Mouse (Mus musculus): ENCODE measurements around the gene Triobp. TPM values are rescaled to one million over a fixed set of nuclear protein-coding genes. Genes with fewer than 3 reads are reported as not detected.

Triobp gene
- polyA plus RNA-seq, 1 experiment from 2014 or later: 40.0 TPM

DNA sequence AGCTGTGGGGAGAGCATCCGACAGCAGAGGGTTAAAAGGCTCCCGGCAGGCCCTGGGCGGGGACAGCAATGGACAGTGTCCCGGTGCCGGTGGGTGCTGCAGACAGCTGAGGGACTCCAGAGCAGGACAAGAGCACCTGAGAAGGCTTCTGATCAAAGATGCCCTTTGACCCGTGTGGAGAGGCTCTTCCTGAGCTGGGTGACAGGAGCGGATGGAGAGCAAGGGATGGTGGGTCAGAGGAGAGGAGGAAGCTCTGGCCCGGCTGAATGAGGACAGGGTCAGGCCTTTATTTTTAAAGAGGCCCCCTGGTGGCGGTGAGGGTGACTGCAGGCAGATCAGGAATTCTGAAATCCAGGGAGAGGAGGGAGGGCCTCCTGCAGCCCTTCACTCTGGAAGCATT is 4.9 kb upstream of the Triobp start:
- H3K27ac ChIP-seq (replicated peaks): peak overlapping the region; percentile 58; the same call in 1 of the 2 replicates
- peak overlapping the region; percentile 53 for H3K9ac ChIP-seq (replicated peaks)
- peaks cover 43% of the 10 kb centered on the region for H3K36me3 ChIP-seq
- WGBS: 3% methylated on average over 9 of the region's 9 CpGs
- peaks cover 14% of the 10 kb centered on the region for H3K4me1 ChIP-seq
- ATAC-seq (ENCODE audit: low FRiP score, low read depth): peak; percentile 64
- no peaks in the 10 kb centered on the region for H3K9me3 ChIP-seq
- H3K4me3 ChIP-seq: peak overlapping the region; percentile 32
- H3K27me3 ChIP-seq: peaks cover 14% of the 10 kb centered on the region
- peak overlapping the region; percentile 53 for H3K4me2 ChIP-seq (replicated peaks)

DNA sequence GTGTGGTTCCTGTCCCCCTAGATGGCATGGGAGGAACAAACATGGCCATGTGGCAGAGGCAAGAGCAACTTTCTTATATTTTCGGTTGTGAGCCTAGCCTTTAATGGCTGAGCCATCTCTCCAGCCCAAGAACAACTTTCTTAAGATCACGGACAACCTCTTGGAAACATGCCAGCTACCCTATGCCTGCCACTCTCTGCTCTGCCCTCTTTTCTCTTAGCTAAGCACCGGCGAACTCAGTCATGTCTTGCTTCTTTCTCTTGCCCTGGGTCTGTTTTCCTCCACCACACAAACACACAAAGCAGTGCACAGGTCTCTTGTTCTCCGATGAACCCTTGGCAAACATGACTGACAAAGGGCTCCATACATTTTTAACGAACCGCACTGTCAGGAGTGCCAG is 1.3 kb upstream of the Triobp start:
- ATAC-seq (ENCODE audit: low FRiP score, low read depth): no peak
- Histone ChIP-seq H3K36me3 (peaks cover 7% of the 10 kb centered on the region), H3K4me2 (replicated peaks) (no peak overlapping the region), H3K4me3 (no peak overlapping the region), H3K9me3 (no peaks in the 10 kb centered on the region), H3K27ac (replicated peaks) (no peak overlapping the region), H3K9ac (replicated peaks) (no peak overlapping the region), H3K4me1 (peaks cover 28% of the 10 kb centered on the region), H3K27me3 (peaks cover 14% of the 10 kb centered on the region)
- 76% methylated on average over 7 of the region's 7 CpGs for WGBS

DNA sequence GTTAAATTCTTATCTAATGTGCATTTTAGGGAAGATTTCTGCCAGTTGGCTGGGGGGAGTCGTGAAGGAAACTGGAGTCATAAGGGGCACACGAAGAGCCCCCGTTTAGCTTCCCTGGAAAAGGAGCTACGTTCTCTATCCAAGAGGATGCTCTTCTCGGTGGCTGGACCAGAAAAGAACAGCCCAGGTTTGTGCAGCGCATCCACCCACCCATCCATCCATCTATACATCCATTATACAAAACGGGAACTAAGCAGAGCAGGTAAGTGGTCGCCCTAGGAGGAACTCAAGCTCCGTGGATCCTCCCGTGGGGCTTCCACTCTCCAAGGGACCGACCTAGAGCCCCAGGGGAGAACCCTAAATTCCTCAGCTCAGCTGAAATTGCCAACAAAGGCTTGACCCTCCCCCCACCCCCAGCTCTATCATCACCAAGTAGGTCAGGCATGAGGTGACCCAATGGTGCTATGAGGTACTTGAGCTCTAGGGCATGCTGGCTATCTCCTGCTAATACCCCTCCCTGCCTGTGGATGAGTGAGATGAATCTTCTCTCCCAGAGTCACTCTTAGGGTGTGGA is 715 bp downstream of the Triobp start:
- Histone ChIP-seq H3K4me3 (peak overlapping the region; percentile 59), H3K9me3 (no peaks in the 10 kb centered on the region), H3K4me1 (peaks cover 19% of the 10 kb centered on the region), H3K27ac (replicated peaks) (peak overlapping the region; percentile 82), H3K27me3 (peaks cover 14% of the 10 kb centered on the region), H3K36me3 (peaks cover 12% of the 10 kb centered on the region; the same call in 1 of the 2 replicates), H3K4me2 (replicated peaks) (peak overlapping the region; percentile 73), H3K9ac (replicated peaks) (peak overlapping the region; percentile 76)
- WGBS: 0% methylated on average over 11 of the region's 11 CpGs
- 0 out of 2 replicates have a peak, but pooled peaks have one; percentile 16 for ATAC-seq (ENCODE audit: low FRiP score, low read depth)

DNA sequence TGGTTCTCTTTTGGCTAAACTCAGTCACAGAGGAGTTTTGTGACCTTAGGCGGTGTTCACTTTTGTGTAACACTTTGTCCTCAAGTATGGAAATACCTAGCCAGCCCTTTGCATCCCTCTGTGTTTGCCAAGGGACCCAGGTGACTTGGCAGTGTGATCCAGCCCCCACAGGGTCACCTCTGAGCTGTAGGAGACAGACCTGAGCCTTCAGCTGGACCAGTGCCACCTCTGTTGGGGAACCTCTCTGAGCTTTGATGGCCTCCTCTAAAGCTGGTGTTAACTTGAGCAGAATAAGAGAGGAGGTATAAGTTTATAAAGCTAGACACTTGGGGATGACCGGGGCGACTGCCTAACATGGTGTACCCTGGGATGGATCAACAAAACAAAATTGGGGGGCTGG is 1.4 kb downstream of the Triobp start:
- WGBS: 93% methylated on average over 3 of the region's 3 CpGs
- ATAC-seq (ENCODE audit: low FRiP score, low read depth): no peak
- Histone ChIP-seq H3K9me3 (no peaks in the 10 kb centered on the region), H3K27ac (replicated peaks) (no peak overlapping the region), H3K4me1 (peaks cover 18% of the 10 kb centered on the region), H3K36me3 (peaks cover 19% of the 10 kb centered on the region), H3K27me3 (peaks cover 14% of the 10 kb centered on the region), H3K4me3 (peak overlapping the region; percentile 59; the same call in 1 of the 2 replicates), H3K9ac (replicated peaks) (no peak overlapping the region), H3K4me2 (replicated peaks) (peak overlapping the region; percentile 73)

DNA sequence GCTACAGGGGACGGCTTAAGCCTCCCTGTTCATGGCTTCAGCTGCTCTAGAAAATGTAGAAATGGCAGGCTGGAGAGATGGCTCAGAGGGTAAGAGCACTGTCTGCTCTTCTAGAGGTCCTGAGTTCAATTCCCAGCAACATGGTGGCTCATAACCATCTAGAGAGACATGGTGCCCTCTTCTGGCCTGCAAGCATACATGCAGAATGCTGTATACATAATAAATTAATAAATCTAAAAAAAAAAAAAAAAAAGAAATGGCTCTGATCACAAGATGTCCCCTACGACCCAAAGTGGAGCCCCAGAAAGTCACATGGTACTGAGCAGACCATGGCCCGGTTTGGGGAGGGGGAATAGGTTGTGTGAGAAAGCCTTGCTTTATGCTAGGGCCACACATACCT is 8.1 kb downstream of the Triobp start:
- Histone ChIP-seq H3K9ac (replicated peaks) (no peak overlapping the region), H3K27ac (replicated peaks) (no peak overlapping the region), H3K4me2 (replicated peaks) (no peak overlapping the region), H3K9me3 (no peaks in the 10 kb centered on the region), H3K4me3 (no peak overlapping the region), H3K36me3 (peaks cover 49% of the 10 kb centered on the region), H3K4me1 (no peaks in the 10 kb centered on the region), H3K27me3 (no peaks in the 10 kb centered on the region)
- ATAC-seq (ENCODE audit: low FRiP score, low read depth): no peak
- 87% methylated on average over 3 of the region's 3 CpGs for WGBS

DNA sequence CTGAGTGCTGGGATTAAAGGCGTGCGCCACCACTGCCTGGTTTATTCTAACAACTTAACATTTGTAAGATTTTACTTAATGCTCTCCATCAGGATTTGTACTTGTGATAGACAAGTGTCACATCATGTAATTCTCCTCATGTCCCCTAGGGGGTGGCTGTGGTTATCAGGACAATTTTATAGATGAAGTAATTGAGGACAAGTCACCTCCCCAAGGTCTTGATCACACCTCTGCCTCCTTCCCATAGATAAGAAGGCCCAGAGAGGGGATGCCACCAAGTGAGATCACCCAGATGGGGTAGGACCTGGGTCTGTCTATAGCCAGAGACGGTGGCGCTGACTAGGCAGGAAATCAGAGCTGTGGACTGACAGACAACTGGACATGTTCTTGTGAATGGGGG is 8.8 kb downstream of the Triobp start:
- 89% methylated on average over 4 of the region's 4 CpGs for WGBS
- H3K4me3 ChIP-seq: no peak overlapping the region
- H3K9ac ChIP-seq (replicated peaks): no peak overlapping the region
- ATAC-seq (ENCODE audit: low FRiP score, low read depth): no peak
- no peaks in the 10 kb centered on the region for H3K9me3 ChIP-seq
- no peaks in the 10 kb centered on the region for H3K4me1 ChIP-seq
- no peaks in the 10 kb centered on the region for H3K27me3 ChIP-seq
- H3K27ac ChIP-seq (replicated peaks): no peak overlapping the region
- peaks cover 56% of the 10 kb centered on the region for H3K36me3 ChIP-seq
- H3K4me2 ChIP-seq (replicated peaks): no peak overlapping the region

DNA sequence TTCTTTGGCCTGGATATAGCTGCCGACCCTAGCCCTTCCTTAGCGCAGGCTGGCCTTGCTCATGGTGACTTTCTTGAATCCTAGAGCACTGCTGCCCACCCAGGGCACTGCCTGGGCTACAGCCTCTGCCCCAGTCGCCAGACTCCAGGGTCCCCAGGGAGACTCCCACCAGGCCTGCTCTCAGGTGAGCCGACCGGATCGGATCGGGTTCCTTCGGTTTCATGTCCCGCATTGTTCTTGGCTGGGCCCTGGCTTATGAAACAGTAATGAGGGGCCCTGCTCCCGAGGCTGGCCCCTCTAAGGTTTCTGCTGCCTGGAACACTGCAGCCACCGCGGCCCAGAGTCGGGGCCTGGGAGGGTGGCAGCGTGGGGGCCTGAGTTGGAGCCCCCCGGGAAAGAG is 9.5 kb downstream of the Triobp start:
- no peak for ATAC-seq (ENCODE audit: low FRiP score, low read depth)
- Histone ChIP-seq H3K27ac (replicated peaks) (no peak overlapping the region), H3K9ac (replicated peaks) (no peak overlapping the region), H3K27me3 (no peaks in the 10 kb centered on the region), H3K9me3 (no peaks in the 10 kb centered on the region), H3K4me1 (no peaks in the 10 kb centered on the region), H3K36me3 (peaks cover 62% of the 10 kb centered on the region), H3K4me2 (replicated peaks) (no peak overlapping the region), H3K4me3 (no peak overlapping the region)
- WGBS: 86% methylated on average over 15 of the region's 15 CpGs

DNA sequence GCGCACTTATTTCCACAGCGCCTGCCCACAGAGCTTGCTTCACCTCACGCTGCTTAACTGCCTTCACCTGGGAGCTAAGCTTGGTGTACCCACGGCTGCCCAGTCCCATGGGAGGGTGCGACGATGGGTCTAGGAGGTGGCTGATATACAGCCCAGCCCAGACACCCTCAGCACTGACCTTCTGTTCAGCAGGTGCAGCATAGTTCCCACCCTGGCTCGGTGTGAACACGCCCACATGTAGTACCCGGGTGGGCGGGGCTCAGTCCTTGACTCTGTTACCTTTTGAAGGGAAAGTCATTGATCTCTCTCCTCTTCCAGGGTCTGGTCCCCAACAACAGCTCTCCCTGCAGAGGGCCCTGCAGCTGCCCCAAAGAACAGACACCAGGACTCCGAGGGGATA is 12.0 kb downstream of the Triobp start:
- Histone ChIP-seq H3K4me1 (peaks cover 9% of the 10 kb centered on the region), H3K27ac (replicated peaks) (no peak overlapping the region), H3K27me3 (no peaks in the 10 kb centered on the region), H3K4me2 (replicated peaks) (no peak overlapping the region), H3K9ac (replicated peaks) (no peak overlapping the region), H3K9me3 (no peaks in the 10 kb centered on the region), H3K36me3 (peaks cover 50% of the 10 kb centered on the region), H3K4me3 (no peak overlapping the region)
- 94% methylated on average over 11 of the region's 11 CpGs for WGBS
- ATAC-seq (ENCODE audit: low FRiP score, low read depth): no peak

DNA sequence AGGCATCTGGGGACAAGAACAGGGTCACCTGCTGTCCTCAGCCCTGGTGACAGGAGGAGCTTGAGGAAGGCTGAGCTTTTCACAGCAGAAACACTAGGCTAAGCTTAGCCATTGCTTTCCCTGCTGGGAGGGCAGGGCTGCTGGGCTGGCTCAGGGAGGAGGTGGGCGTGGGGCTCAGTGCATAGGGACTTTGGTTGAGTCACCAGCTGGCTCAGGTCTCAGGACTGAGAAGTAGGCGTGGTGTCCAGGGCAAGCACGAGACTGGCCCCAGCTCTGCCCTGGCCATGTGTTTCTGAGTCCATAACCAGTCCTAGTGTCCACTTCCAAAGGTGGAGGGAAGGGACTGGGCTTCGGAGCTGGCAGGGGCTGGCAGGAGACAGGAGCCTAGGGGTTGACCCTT is 12.6 kb downstream of the Triobp start:
- Histone ChIP-seq H3K9me3 (no peaks in the 10 kb centered on the region), H3K27me3 (no peaks in the 10 kb centered on the region), H3K4me3 (no peak overlapping the region), H3K4me2 (replicated peaks) (no peak overlapping the region), H3K36me3 (peaks cover 51% of the 10 kb centered on the region), H3K27ac (replicated peaks) (no peak overlapping the region), H3K4me1 (peaks cover 9% of the 10 kb centered on the region), H3K9ac (replicated peaks) (no peak overlapping the region)
- ATAC-seq (ENCODE audit: low FRiP score, low read depth): no peak
- WGBS: 95% methylated on average over 4 of the region's 4 CpGs

DNA sequence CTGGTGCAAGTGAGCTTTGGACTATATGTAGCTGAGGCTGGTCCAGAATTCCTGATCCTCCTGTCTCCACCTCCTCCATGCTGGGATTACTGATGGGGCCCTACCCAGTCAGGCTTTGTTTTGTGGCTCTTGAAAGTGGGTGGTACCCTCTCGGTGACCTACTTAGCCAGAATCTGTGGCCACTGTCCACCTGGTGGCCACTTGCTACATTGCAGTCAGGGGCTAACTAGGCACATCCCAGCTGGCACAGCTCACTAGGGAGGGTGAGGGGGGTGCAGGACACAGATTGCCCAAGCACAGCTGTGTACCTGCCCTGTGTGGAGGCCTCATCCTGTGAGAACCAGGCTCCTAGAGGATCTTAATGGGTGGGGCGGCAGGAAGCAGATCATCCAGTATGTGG is 15.4 kb downstream of the Triobp start:
- H3K27ac ChIP-seq (replicated peaks): no peak overlapping the region
- peaks cover 9% of the 10 kb centered on the region for H3K4me1 ChIP-seq
- H3K36me3 ChIP-seq: peaks cover 68% of the 10 kb centered on the region
- no peak overlapping the region for H3K4me2 ChIP-seq (replicated peaks)
- ATAC-seq (ENCODE audit: low FRiP score, low read depth): peak; percentile 44; the same call in 1 of the 2 replicates
- H3K9me3 ChIP-seq: no peaks in the 10 kb centered on the region
- WGBS: 33% methylated on average over 2 of the region's 2 CpGs
- H3K4me3 ChIP-seq: no peak overlapping the region
- no peaks in the 10 kb centered on the region for H3K27me3 ChIP-seq
- no peak overlapping the region for H3K9ac ChIP-seq (replicated peaks)

DNA sequence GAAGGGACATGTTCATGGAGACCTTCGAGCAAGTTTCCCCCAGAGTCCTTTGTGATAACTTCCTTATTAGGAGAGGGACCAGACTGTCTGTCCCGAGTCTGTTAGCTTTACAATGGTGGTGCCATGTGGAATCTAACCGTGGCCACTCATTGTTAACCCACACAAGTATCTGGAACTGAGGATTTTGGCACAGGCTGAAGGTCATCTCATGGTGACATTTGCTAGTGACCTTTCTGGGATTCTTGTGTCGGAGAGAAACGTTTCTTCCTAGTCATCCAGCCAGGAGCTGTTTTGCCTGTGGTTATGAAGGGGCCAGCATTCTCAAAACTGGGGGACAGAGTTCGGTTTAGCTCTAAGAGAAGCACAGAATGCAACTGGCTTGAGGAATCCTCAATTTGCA is 24.1 kb downstream of the Triobp start:
- H3K4me3 ChIP-seq: no peak overlapping the region
- H3K4me2 ChIP-seq (replicated peaks): no peak overlapping the region
- 73% methylated on average over 6 of the region's 6 CpGs for WGBS
- H3K27me3 ChIP-seq: no peaks in the 10 kb centered on the region
- H3K36me3 ChIP-seq: peaks cover 26% of the 10 kb centered on the region
- no peak overlapping the region for H3K27ac ChIP-seq (replicated peaks)
- no peaks in the 10 kb centered on the region for H3K9me3 ChIP-seq
- no peak overlapping the region for H3K9ac ChIP-seq (replicated peaks)
- no peak for ATAC-seq (ENCODE audit: low FRiP score, low read depth)
- no peaks in the 10 kb centered on the region for H3K4me1 ChIP-seq

DNA sequence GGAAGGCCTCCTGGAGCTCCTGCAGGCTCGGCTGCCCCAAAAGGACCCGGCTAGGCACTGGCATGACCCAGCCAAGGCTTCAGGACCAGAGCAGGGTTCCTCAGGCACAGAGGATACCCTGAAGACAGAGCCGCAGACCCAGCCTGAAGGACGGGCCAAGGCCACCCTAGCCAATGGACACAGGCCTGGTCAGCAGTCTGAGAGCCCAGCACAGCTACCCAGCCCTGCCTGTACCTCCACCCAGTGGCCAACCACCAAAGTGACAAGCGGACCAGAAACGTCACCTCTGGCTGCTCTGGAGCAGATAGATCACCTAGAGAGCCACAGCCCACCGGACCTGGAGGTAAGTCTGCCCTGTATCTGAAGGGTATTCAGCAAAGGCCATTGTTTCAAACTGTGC is 26.4 kb downstream of the Triobp start:
- peaks cover 12% of the 10 kb centered on the region; the same call in 1 of the 2 replicates for H3K36me3 ChIP-seq
- WGBS: 68% methylated on average over 7 of the region's 7 CpGs
- ATAC-seq (ENCODE audit: low FRiP score, low read depth): no peak

DNA sequence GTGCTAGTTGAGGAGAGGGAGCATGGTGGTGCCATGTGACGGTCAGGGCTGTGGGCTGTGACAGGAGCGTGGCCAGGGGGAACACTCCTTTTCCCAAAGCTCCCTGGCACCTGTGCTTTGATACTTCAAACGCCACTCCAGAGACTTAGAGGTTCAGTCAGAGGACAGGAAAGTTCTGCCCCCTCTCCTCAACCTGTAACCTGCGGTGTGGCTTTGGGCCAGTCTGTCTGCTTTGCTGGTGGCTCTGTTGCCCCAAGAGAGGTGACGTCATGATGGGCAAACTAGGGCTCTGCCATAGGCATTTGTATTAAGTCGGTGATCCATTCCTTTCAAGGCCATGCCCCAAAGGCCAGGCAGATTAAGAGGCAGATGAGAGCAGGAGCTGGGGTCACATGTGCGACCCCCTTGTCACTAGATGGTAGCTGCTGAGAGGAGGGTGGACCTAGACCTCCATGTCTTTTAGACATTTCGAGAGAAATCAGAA is 30.2 kb downstream of the Triobp start:
- Histone ChIP-seq H3K9ac (replicated peaks) (no peak overlapping the region), H3K27me3 (no peaks in the 10 kb centered on the region; the same call in 1 of the 2 replicates), H3K36me3 (0 out of 2 replicates have a peak, but pooled peaks cover 6% of the 10 kb centered on the region), H3K9me3 (no peaks in the 10 kb centered on the region), H3K4me1 (peaks cover 10% of the 10 kb centered on the region), H3K27ac (replicated peaks) (no peak overlapping the region), H3K4me3 (no peak overlapping the region), H3K4me2 (replicated peaks) (no peak overlapping the region)
- 88% methylated on average over 8 of the region's 8 CpGs for WGBS
- no peak for ATAC-seq (ENCODE audit: low FRiP score, low read depth)

More for the DNA sequence above, 26.4 kb downstream of the Triobp start:
- no peak overlapping the region for H3K4me3 ChIP-seq
- no peaks in the 10 kb centered on the region for H3K9me3 ChIP-seq
- H3K27ac ChIP-seq (replicated peaks): no peak overlapping the region
- no peaks in the 10 kb centered on the region; the same call in 1 of the 2 replicates for H3K27me3 ChIP-seq
- no peak overlapping the region for H3K9ac ChIP-seq (replicated peaks)
- no peak overlapping the region for H3K4me2 ChIP-seq (replicated peaks)
- H3K4me1 ChIP-seq: no peaks in the 10 kb centered on the region
